ENCODE assay signal across 8 mouse cellular contexts in genomic region chr2:119593765-119594112, GRCm38 (mm10). TPM values are rescaled to one million over a fixed set of nuclear protein-coding genes. Genes with fewer than 3 reads are reported as not detected.
DNase-seq lines count a peak whose midpoint lies in the region; ATAC-seq and TF ChIP-seq lines count a peak whose summit lies in the region.

No protein-coding gene starts in this region.

- intact Hi-C loops in left cerebral cortex, adult 2 months (cut with DNase I) = loop anchor here (1.0 to 5.0 kb wide), 3 partner anchors 46 to 116 kb away; partner anchors contain the start of genes Chp1, Exd1, Ino80 and Ndufaf1

- H3K9me3 ChIP-seq in limb, embryonic 12.5 days = no peaks in the 10 kb centered on the region
- no peaks in the 10 kb centered on the region for H3K9me3 ChIP-seq in neural tube, embryonic 15.5 days (replicated peaks)

- peak overlapping the region; percentile 66 for H3K27ac ChIP-seq in left cerebral cortex, adult 2 months
- peak overlapping the region; percentile 91 for H3K27ac ChIP-seq in limb, embryonic 12.5 days
- H3K27ac ChIP-seq in neural tube, embryonic 15.5 days (replicated peaks) = peak overlapping the region; percentile 82

- WGBS in limb, embryonic 12.5 days = 12% methylated on average over 7 of the region's 7 CpGs
- WGBS in neural tube, embryonic 15.5 days = 7% methylated on average over 7 of the region's 7 CpGs

- peaks cover 11% of the 10 kb centered on the region for H3K4me1 ChIP-seq in limb, embryonic 12.5 days (replicated peaks)
- peaks cover 35% of the 10 kb centered on the region for H3K4me1 ChIP-seq in neural tube, embryonic 15.5 days

- H3K9ac ChIP-seq in limb, embryonic 12.5 days (replicated peaks) = no peak overlapping the region
- 0 out of 2 replicates have a peak overlapping the region, but pooled peaks have one; percentile 8 for H3K9ac ChIP-seq in neural tube, embryonic 15.5 days (replicated peaks)

- H3K4me3 ChIP-seq in left cerebral cortex, adult 2 months = peak overlapping the region; percentile 95
- H3K4me3 ChIP-seq in limb, embryonic 12.5 days (replicated peaks) = peak overlapping the region; percentile 95
- peak overlapping the region; percentile 92 for H3K4me3 ChIP-seq in neural tube, embryonic 15.5 days (replicated peaks)

- H3K4me2 ChIP-seq in limb, embryonic 12.5 days = peak overlapping the region; percentile 63
- peak overlapping the region; percentile 59 for H3K4me2 ChIP-seq in neural tube, embryonic 15.5 days

- peaks cover 31% of the 10 kb centered on the region for H3K36me3 ChIP-seq in limb, embryonic 12.5 days
- H3K36me3 ChIP-seq in neural tube, embryonic 15.5 days = peaks cover 25% of the 10 kb centered on the region

- peak; percentile 23; the same call in 1 of the 2 replicates for ATAC-seq in erythroid progenitor cell, adult 5-6 weeks (replicated peaks; ENCODE audit: low FRiP score, poor library complexity, severe bottlenecking)
- ATAC-seq in limb, embryonic 12.5 days (ENCODE audit: insufficient number of reproducible peaks, insufficient read depth, low FRiP score, low TSS enrichment, low read depth) = peak; percentile 11; the same call in 1 of the 2 replicates
- peak; percentile 15; the same call in 1 of the 2 replicates for ATAC-seq in neural tube, embryonic 15.5 days (ENCODE audit: low FRiP score)

- DNase-seq in left cerebral cortex, adult 2 months (ENCODE audit: extremely low spot score in 1 of 2, low spot score in 2 of 2) = no peak
- no peak for DNase-seq in left cerebral cortex, adult 8-10 months (ENCODE audit: low spot score in 2 of 2)
- DNase-seq in layer of hippocampus, postnatal 25 days (ENCODE audit: extremely low spot score in 1 of 2, low spot score in 1 of 2) = no peak
- DNase-seq in spleen, adult 12 weeks (ENCODE audit: low spot score) = no peak
- DNase-seq in right cerebral cortex, postnatal 36 days (ENCODE audit: low spot score in 2 of 2) = no peak

- TF ChIP-seq CTCF in left cerebral cortex, adult 2 months (IDR thresholded peaks at IDR 0.05) = no peak; the same call in 1 of the 2 replicates

- H3K27me3 ChIP-seq in limb, embryonic 12.5 days = no peaks in the 10 kb centered on the region
- H3K27me3 ChIP-seq in neural tube, embryonic 15.5 days (replicated peaks) = no peaks in the 10 kb centered on the region

RNA-seq across cellular contexts. Expression of gene Nusap1, which starts 24.4 kb away (rescaled TPM):
- total RNA-seq in left cerebral cortex, adult 2 months (2021) = under 1 TPM; 0.26 to 0.29 TPM
- 1 to 10 TPM in 1 of 4 experiments, under 1 TPM in 3; 0.46 to 1.6 (median 0.56) TPM for total RNA-seq in left cerebral cortex, adult 8-10 months (2022)
- total RNA-seq in erythroid progenitor cell, adult 5-6 weeks (2015; ENCODE audit: low replicate concordance) = 358 and 360 TPM in 2 replicates
- 406 and 409 TPM in 2 replicates for total RNA-seq in erythroid progenitor cell, adult 5-6 weeks (2017; ENCODE audit: low replicate concordance)
- polyA plus RNA-seq in limb, embryonic 12.5 days (2016; fragmentation: Nextera tagmentation; extraction: Ambion mirVana) = 88.2 and 90.2 TPM in 2 replicates
- polyA plus RNA-seq in neural tube, embryonic 15.5 days (2015; fragmentation: Nextera tagmentation; extraction: Ambion mirVana) = 8.3 and 22.5 TPM in 2 replicates
- total RNA-seq in layer of hippocampus, postnatal 25 days (2021) = under 1 TPM; 0.63 to 0.89 TPM

RNA-seq across cellular contexts. Expression of gene Oip5, which starts 24.5 kb away (rescaled TPM):
- total RNA-seq in left cerebral cortex, adult 2 months (2021) = 1 to 10 TPM in 1 of 2 experiments, under 1 TPM in 1; 0.86 to 1.0 TPM
- 1 to 10 TPM in 3 of 4 experiments, under 1 TPM in 1; 0.70 to 2.0 (median 1.1) TPM for total RNA-seq in left cerebral cortex, adult 8-10 months (2022)
- total RNA-seq in erythroid progenitor cell, adult 5-6 weeks (2015; ENCODE audit: low replicate concordance) = 68.1 and 71.7 TPM in 2 replicates
- 32.5 and 94.3 TPM in 2 replicates for total RNA-seq in erythroid progenitor cell, adult 5-6 weeks (2017; ENCODE audit: low replicate concordance)
- 32.2 and 37.5 TPM in 2 replicates for polyA plus RNA-seq in limb, embryonic 12.5 days (2016; fragmentation: Nextera tagmentation; extraction: Ambion mirVana)
- 4.6 and 9.2 TPM in 2 replicates for polyA plus RNA-seq in neural tube, embryonic 15.5 days (2015; fragmentation: Nextera tagmentation; extraction: Ambion mirVana)
- total RNA-seq in layer of hippocampus, postnatal 25 days (2021) = under 1 TPM; 0.80 to 0.98 TPM

RNA-seq across cellular contexts. Expression of gene Chp1, which starts 46.2 kb away (rescaled TPM):
- total RNA-seq in left cerebral cortex, adult 2 months (2021) = 100 to 1,000 TPM; 173 to 174 TPM
- 100 to 1,000 TPM; 161 to 184 (median 175) TPM for total RNA-seq in left cerebral cortex, adult 8-10 months (2022)
- total RNA-seq in erythroid progenitor cell, adult 5-6 weeks (2015; ENCODE audit: low replicate concordance) = 76.7 and 89.7 TPM in 2 replicates
- total RNA-seq in erythroid progenitor cell, adult 5-6 weeks (2017; ENCODE audit: low replicate concordance) = 53.0 and 61.0 TPM in 2 replicates
- polyA plus RNA-seq in limb, embryonic 12.5 days (2016; fragmentation: Nextera tagmentation; extraction: Ambion mirVana) = 58.3 and 58.5 TPM in 2 replicates
- 52.0 and 54.3 TPM in 2 replicates for polyA plus RNA-seq in neural tube, embryonic 15.5 days (2015; fragmentation: Nextera tagmentation; extraction: Ambion mirVana)
- total RNA-seq in layer of hippocampus, postnatal 25 days (2021) = 100 to 1,000 TPM; 142 to 159 TPM

RNA-seq across cellular contexts. Expression of gene Exd1, which starts 46.3 kb away (rescaled TPM):
- under 1 TPM; 0.50 to 0.61 TPM for total RNA-seq in left cerebral cortex, adult 2 months (2021)
- 1 to 10 TPM in 2 of 4 experiments, under 1 TPM in 2; 0.59 to 1.9 (median 1.00) TPM for total RNA-seq in left cerebral cortex, adult 8-10 months (2022)
- total RNA-seq in erythroid progenitor cell, adult 5-6 weeks (2015; ENCODE audit: low replicate concordance) = not detected in 2 replicates
- 0.90 TPM in 1 of 2 replicates, not detected in the other for total RNA-seq in erythroid progenitor cell, adult 5-6 weeks (2017; ENCODE audit: low replicate concordance)
- 0.36 and 0.74 TPM in 2 replicates for polyA plus RNA-seq in limb, embryonic 12.5 days (2016; fragmentation: Nextera tagmentation; extraction: Ambion mirVana)
- 0.59 and 1.3 TPM in 2 replicates for polyA plus RNA-seq in neural tube, embryonic 15.5 days (2015; fragmentation: Nextera tagmentation; extraction: Ambion mirVana)
- under 1 TPM; 0.49 to 0.96 TPM for total RNA-seq in layer of hippocampus, postnatal 25 days (2021)

Comparison
In these comparisons a context has a peak if more than half of its experiments do, and no peak if none do; other contexts are left out.
1. RNA of gene Nusap1, which starts 24.4 kb away (total RNA-seq): 358 to 409 TPM in erythroid progenitor cell, adult 5-6 weeks; 0.63 to 0.89 TPM in layer of hippocampus, postnatal 25 days, 0.46 to 1.6 TPM in left cerebral cortex, adult 8-10 months and 0.26 to 0.29 TPM in left cerebral cortex, adult 2 months; every median in the first group is over 100 times any median in the second.
2. RNA of gene Oip5, which starts 24.5 kb away (total RNA-seq): 32.5 to 94.3 TPM in erythroid progenitor cell, adult 5-6 weeks; 0.70 to 2.0 TPM in left cerebral cortex, adult 8-10 months, 0.86 to 1.0 TPM in left cerebral cortex, adult 2 months and 0.80 to 0.98 TPM in layer of hippocampus, postnatal 25 days; every median in the first group is over 10 times any median in the second.
3. Peak in every context shown above with its lines, with median percentiles within 50 percentile points of each other: H3K27ac ChIP-seq, H3K4me3 ChIP-seq and ATAC-seq.